Mouse (Mus musculus) megakaryocyte, embryonic 14.5 days (primary cell): ENCODE results near the gene Guk1. TPM values are rescaled to one million over a fixed set of nuclear protein-coding genes. Genes with fewer than 3 reads are reported as not detected.

Experiments
- H3K27me3 ChIP-seq: replicated peaks from 2 replicates; pipeline ENCODE3; 2012; ENCODE audit warnings: inconsistent platforms
- H3K36me3 ChIP-seq: replicated peaks from 2 replicates; pipeline ENCODE3; 2012; ENCODE audit warnings: low read length, inconsistent platforms, mixed read lengths
- H3K4me1 ChIP-seq: 2 replicates; pipeline ENCODE4 v1.6.1; 2012; ENCODE audit warnings: inconsistent platforms
- H3K4me3 ChIP-seq: replicated peaks from 2 replicates; pipeline ENCODE3; 2012; ENCODE audit warnings: moderate library complexity, mild to moderate bottlenecking, inconsistent platforms
- H3K9me3 ChIP-seq: 2 replicates; pipeline ENCODE4 v1.6.1; 2012; ENCODE audit warnings: inconsistent platforms
- FLI1 ChIP-seq: IDR thresholded peaks from 2 replicates; pipeline ENCODE4 v1.6.1; 2012; ENCODE audit warnings: low read length, inconsistent platforms, mixed read lengths
- GATA1 ChIP-seq: IDR thresholded peaks from 3 replicates; pipeline ENCODE4 v1.6.1; 2012; ENCODE audit warnings: mixed read lengths, low read length, inconsistent platforms, borderline replicate concordance
- polyA plus RNA-seq: library from polyadenylated mRNA; stranded (reverse); fragments of >175 nt; gene quantifications from 2 replicates; pipeline ENCODE4 v1.2.3, GENCODE M21; 2012; ENCODE audit warnings: low replicate concordance; ENCODE audit not compliant: insufficient read depth

Guk1 gene
- polyA plus RNA-seq, 1 experiment = 19.3 TPM

DNA sequence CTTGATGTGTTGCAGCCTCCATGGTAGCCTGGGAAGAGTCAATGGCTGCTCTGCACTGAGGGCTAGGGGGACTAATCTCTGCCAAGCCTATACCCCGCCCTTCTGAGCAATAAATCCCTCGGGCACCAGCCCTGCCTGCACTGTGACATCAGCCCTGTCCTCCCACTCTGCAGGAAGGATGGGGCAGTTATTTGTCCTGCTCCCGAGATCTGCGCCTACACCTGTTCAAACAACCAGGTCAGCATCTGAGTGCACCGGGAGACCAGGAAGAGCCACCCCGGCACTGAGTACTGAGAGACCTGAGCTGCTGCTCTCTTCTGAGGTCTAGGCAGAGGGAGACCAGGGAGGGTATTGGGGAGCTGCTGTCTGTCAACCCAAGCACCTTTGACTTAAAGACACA is 4.3 kb downstream of the Guk1 start:
- peaks cover 44% of the 10 kb centered on the region for H3K36me3 ChIP-seq
- TF ChIP-seq GATA1 = no peak
- TF ChIP-seq FLI1 = no peak
- H3K9me3 ChIP-seq = no peaks in the 10 kb centered on the region
- H3K27me3 ChIP-seq = peaks cover 10% of the 10 kb centered on the region
- H3K4me1 ChIP-seq = peaks cover 42% of the 10 kb centered on the region
- H3K4me3 ChIP-seq = no peak overlapping the region

- TF ChIP-seq GATA1 = no peak
- Histone ChIP-seq H3K9me3 (no peaks in the 10 kb centered on the region), H3K4me1 (peaks cover 28% of the 10 kb centered on the region), H3K36me3 (peaks cover 48% of the 10 kb centered on the region), H3K4me3 (no peak overlapping the region), H3K27me3 (peaks cover 29% of the 10 kb centered on the region)
These were observed 6.5 kb downstream of the Guk1 start for GRCm38 (mm10) chr11:59185490-59185889.

- peaks cover 16% of the 10 kb centered on the region for H3K4me1 ChIP-seq
- H3K4me3 ChIP-seq = no peak overlapping the region
- no peaks in the 10 kb centered on the region for H3K9me3 ChIP-seq
- peaks cover 42% of the 10 kb centered on the region for H3K27me3 ChIP-seq
- TF ChIP-seq GATA1 (no peak), FLI1 (no peak)
- peaks cover 48% of the 10 kb centered on the region for H3K36me3 ChIP-seq
These were observed 8.2 kb downstream of the Guk1 start for GRCm38 (mm10) chr11:59183821-59184220.

GRCm38 (mm10) chr11:59182864-59183331 is 9.1 kb downstream of the Guk1 start, which contains the start of gene Gjc2:
Gjc2 (minus strand) TSS chr11:59183213.
- peaks cover 17% of the 10 kb centered on the region for H3K4me1 ChIP-seq
- peaks cover 48% of the 10 kb centered on the region for H3K36me3 ChIP-seq
- TF ChIP-seq FLI1 (no peak), GATA1 (no peak)
- no peaks in the 10 kb centered on the region for H3K9me3 ChIP-seq
- H3K27me3 ChIP-seq = peaks cover 48% of the 10 kb centered on the region
- H3K4me3 ChIP-seq = no peak within 1 kb of the TSS

- H3K9me3 ChIP-seq = 0 out of 2 replicates have a peak, but pooled peaks cover 3% of the 10 kb centered on the region
- H3K4me1 ChIP-seq = peaks cover 16% of the 10 kb centered on the region
- no peaks in the 10 kb centered on the region for H3K36me3 ChIP-seq
- TF ChIP-seq GATA1 = no peak
- no peak for TF ChIP-seq FLI1
- peak overlapping the region; percentile 50 for H3K4me3 ChIP-seq
- H3K27me3 ChIP-seq = peaks cover 92% of the 10 kb centered on the region
These were observed 15.1 kb downstream of the Guk1 start for GRCm38 (mm10) chr11:59176921-59177320.

DNA sequence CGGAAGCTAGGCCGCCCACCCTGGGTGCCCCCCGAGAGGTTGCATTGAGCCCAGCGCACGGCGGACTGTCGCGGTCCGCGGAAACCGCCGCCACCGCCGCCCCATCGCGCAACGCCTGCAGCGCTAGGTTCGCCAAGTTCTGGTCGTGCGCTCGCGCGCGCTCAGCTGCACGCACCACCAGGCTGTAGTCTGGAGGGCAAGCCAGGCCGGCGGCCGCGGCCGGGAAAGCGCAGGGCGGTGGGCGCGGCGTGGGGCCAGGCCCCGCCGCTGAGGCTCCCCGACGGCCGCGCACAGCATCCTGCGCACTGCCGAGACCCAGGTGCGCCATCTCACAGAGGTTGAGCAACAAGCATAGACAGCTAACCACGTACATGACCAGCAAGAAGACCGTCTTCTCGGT is 15.5 kb downstream of the Guk1 start:
- Histone ChIP-seq H3K36me3 (no peaks in the 10 kb centered on the region), H3K27me3 (peaks cover 92% of the 10 kb centered on the region), H3K4me1 (peaks cover 16% of the 10 kb centered on the region), H3K9me3 (0 out of 2 replicates have a peak, but pooled peaks cover 3% of the 10 kb centered on the region), H3K4me3 (peak overlapping the region; percentile 50)
- TF ChIP-seq GATA1 (no peak), FLI1 (no peak)

- Histone ChIP-seq H3K4me1 (peaks cover 16% of the 10 kb centered on the region), H3K27me3 (peaks cover 89% of the 10 kb centered on the region), H3K4me3 (no peak overlapping the region), H3K36me3 (no peaks in the 10 kb centered on the region), H3K9me3 (0 out of 2 replicates have a peak, but pooled peaks cover 3% of the 10 kb centered on the region)
- TF ChIP-seq FLI1 (no peak), GATA1 (no peak)
These were observed 17.7 kb downstream of the Guk1 start for GRCm38 (mm10) chr11:59174189-59174838.

DNA sequence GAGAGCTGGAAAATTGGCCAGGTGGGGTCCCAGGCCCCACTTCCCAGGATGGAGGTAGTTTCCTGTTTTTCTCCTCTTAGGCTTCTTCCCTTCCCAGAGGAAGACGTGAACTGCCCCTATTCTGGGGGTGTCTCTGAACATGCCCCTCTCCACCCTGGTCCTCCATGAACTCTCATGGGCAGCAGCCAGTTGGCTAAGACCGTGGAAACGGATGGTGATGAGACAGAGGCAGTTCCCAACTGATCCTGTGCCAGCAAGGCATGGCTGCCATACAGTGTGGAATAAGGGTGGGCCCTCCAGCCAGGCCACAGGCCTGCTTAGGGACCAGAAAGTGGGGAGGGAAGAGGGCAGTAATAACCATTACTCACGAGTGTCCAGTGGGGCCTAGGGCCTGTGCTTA is 21.5 kb downstream of the Guk1 start:
- no peak overlapping the region for H3K4me3 ChIP-seq
- H3K9me3 ChIP-seq = no peaks in the 10 kb centered on the region
- TF ChIP-seq FLI1 (no peak), GATA1 (no peak)
- H3K36me3 ChIP-seq = no peaks in the 10 kb centered on the region
- peaks cover 19% of the 10 kb centered on the region for H3K4me1 ChIP-seq
- H3K27me3 ChIP-seq = peaks cover 63% of the 10 kb centered on the region

- H3K9me3 ChIP-seq = no peaks in the 10 kb centered on the region
- H3K36me3 ChIP-seq = no peaks in the 10 kb centered on the region
- no peak overlapping the region for H3K4me3 ChIP-seq
- TF ChIP-seq FLI1 (no peak), GATA1 (no peak)
- peaks cover 25% of the 10 kb centered on the region for H3K4me1 ChIP-seq
- H3K27me3 ChIP-seq = peaks cover 55% of the 10 kb centered on the region
These were observed 22.2 kb downstream of the Guk1 start for GRCm38 (mm10) chr11:59169807-59170206.

DNA sequence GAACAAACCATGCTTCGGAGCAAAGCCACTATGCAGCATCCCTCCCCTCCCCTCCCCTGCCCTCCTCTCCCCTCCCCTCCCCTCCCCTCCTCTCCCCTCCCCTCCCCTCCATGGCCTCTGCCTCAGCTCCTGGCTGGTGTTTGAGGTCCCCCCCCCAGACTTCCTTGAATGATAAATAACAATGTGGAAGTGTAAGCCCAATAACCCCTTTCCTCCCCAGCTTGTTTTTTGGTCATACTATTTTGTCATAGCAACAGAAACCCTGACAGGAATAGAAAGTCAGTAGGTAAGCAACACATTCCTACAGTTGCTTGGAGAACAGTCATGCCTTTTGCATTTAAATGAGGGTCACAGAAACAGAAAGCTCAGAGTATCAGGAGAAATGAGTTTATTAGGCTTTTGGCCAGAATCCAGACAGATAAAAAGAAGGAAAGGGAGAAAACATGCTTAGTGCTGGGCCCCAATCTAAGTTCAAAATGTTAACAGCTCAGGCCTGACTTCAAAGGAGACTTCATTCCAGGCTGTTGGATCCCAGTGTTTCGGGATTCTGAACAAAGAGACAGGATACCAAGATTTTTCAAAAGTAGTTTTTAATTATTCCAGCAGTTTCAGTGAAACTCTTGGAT is 26.3 kb downstream of the Guk1 start:
- peaks cover 21% of the 10 kb centered on the region for H3K27me3 ChIP-seq
- peaks cover 59% of the 10 kb centered on the region for H3K4me1 ChIP-seq
- no peaks in the 10 kb centered on the region for H3K36me3 ChIP-seq
- H3K9me3 ChIP-seq = no peaks in the 10 kb centered on the region
- H3K4me3 ChIP-seq = no peak overlapping the region
- no peak for TF ChIP-seq GATA1
- no peak for TF ChIP-seq FLI1

DNA sequence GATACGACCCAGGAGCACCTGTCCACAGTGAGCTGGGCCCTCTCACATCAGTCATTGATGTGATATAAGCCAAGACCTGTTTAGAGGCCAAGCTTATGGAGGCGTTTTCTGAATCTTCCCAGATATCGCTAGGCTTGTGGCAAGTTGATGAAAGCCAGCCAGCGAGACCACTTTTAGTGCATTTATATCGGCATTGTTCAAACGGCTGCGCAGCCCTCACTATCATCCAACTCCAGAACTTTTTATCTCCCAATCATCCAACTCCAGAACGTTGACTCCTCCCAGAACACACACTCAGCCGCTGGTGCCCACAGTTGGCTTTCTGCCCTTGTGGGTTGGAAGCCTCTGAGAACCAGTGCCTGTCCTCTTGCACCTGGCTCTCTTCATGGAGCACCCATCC is 27.6 kb downstream of the Guk1 start:
- peaks cover 11% of the 10 kb centered on the region for H3K27me3 ChIP-seq
- H3K4me3 ChIP-seq = peak overlapping the region; percentile 99
- H3K4me1 ChIP-seq = peaks cover 61% of the 10 kb centered on the region
- H3K9me3 ChIP-seq = no peaks in the 10 kb centered on the region
- TF ChIP-seq FLI1 (no peak), GATA1 (no peak)
- no peaks in the 10 kb centered on the region for H3K36me3 ChIP-seq
